Mouse (Mus musculus): ENCODE measurements around the gene Bag3. TPM values are rescaled to one million over a fixed set of nuclear protein-coding genes. Genes with fewer than 3 reads are reported as not detected.

Gene Bag3
- polyA plus RNA-seq, 1 experiment from 2014 or later, result 26.3 TPM

DNA sequence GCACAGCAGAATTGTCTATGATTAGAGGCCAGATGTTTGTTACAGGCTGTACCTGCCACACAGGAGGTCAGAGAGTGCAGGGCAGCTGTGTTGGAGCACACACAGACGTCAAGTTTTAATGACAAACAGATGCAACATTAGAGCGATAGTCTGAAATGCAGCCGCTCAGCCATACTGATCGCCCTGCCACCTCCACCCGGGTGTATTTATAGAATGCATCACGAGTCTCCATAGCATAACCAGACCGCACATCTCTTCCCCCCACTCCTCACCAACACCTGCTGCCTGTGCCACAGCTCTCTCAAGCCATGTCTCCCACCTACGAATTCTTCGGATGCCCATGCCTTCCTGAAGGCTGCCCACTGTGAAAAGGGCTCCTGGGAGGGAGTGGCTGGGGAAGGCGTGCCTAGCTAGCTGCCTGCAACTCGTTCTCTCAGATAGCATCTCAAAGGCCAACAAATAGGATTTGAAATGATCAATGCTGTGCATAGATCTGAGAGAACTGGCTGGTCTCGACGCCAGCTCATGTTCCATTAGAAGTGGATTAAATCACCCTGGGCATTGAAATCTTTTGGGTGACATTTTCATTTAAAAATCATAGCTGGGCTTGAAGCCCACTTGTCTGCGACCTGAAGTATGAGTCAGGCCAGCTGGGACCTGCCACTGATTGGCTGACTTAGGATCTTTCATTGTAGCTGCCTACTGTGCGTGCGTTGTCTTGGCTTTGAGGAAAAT is 3.9 kb upstream of the Bag3 start:
- ATAC-seq (ENCODE audit: low read depth), result no peak
- WGBS, result 63% methylated on average over 16 of the region's 16 CpGs

DNA sequence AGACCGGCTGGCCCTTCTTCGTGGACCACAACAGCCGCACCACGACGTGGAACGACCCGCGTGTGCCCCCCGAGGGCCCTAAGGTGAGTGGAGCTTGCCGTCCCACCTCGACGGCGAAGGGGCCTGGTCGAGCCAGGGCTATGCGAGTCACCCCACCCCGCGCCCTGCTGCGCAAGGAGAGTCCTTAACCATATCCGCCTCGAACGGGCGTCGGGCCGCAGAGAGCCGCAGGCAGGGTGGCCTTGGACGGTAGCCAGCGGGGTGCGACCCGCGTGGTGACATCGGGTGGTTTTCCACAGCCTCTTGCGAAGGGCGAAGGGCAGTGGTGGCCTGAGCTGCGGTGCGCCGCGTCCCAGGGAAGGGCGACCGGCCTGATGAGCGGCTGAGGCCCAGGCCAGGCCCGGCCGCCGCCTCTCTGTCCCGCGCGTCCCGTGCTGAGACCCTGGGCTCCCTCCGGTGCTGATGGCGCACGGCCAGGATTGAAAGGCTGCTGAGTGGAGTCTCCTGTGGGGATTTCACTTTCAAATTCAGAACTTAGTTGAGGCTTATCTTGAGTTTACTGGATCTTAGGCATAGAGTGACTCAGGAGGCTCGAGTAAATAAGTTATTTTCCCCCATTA is 656 bp downstream of the Bag3 start:
- no peaks in the 10 kb centered on the region for H3K9me3 ChIP-seq (ENCODE audit: control insufficient read depth, low read length)
- under 1% methylated on average over 49 of the region's 51 CpGs for WGBS
- H3K9ac ChIP-seq (ENCODE audit: low read length), result peak overlapping the region; percentile 96
- no peaks in the 10 kb centered on the region for H3K27me3 ChIP-seq (ENCODE audit: control insufficient read depth, insufficient read depth, low read depth, low read length)
- H3K27ac ChIP-seq (ENCODE audit: low read length), result peak overlapping the region; percentile 98
- no peaks in the 10 kb centered on the region for H3K36me3 ChIP-seq (ENCODE audit: control insufficient read depth, insufficient read depth, low read length)
- peak overlapping the region; percentile 90 for H3K4me3 ChIP-seq (ENCODE audit: low read length)
- H3K4me2 ChIP-seq (ENCODE audit: low read depth, low read length), result peak overlapping the region; percentile 80
- ATAC-seq (ENCODE audit: low read depth), result peak; percentile 81
- peaks cover 23% of the 10 kb centered on the region for H3K4me1 ChIP-seq (replicated peaks; ENCODE audit: control insufficient read depth, insufficient read depth, low read length)

More for the DNA sequence above, 3.9 kb upstream of the Bag3 start:
- Histone ChIP-seq H3K27me3 (ENCODE audit: control insufficient read depth, insufficient read depth, low read depth, low read length) (no peaks in the 10 kb centered on the region), H3K36me3 (ENCODE audit: control insufficient read depth, insufficient read depth, low read length) (no peaks in the 10 kb centered on the region), H3K27ac (ENCODE audit: low read length) (no peak overlapping the region), H3K9me3 (ENCODE audit: control insufficient read depth, low read length) (no peaks in the 10 kb centered on the region), H3K4me2 (ENCODE audit: low read depth, low read length) (no peak overlapping the region), H3K4me3 (ENCODE audit: low read length) (no peak overlapping the region), H3K9ac (ENCODE audit: low read length) (no peak overlapping the region), H3K4me1 (replicated peaks; ENCODE audit: control insufficient read depth, insufficient read depth, low read length) (peaks cover 2% of the 10 kb centered on the region; the same call in 1 of the 2 replicates)

DNA sequence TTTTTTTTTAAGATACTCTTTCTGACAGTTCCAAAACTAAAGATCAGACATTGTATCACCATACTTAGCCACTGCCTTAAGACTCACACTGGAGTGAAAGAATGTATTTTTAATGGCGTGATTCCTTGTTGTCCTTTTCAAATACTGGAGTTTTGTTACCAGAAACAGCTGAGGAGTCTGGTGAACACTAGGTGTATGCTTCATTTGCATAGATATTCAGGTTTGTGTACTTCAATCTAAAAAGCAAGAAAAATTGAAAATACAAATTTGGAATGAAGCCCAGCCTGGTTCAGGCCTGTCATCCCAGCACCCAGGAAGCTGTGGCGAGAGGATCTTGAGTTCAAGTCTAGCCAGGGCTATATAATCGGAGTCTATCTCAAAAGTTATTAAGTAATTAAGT is 1.2 kb downstream of the Bag3 start:
- Histone ChIP-seq H3K27me3 (ENCODE audit: control insufficient read depth, insufficient read depth, low read depth, low read length) (no peaks in the 10 kb centered on the region), H3K4me1 (replicated peaks; ENCODE audit: control insufficient read depth, insufficient read depth, low read length) (peaks cover 29% of the 10 kb centered on the region), H3K9ac (ENCODE audit: low read length) (peak overlapping the region; percentile 96), H3K36me3 (ENCODE audit: control insufficient read depth, insufficient read depth, low read length) (no peaks in the 10 kb centered on the region), H3K4me3 (ENCODE audit: low read length) (peak overlapping the region; percentile 90), H3K9me3 (ENCODE audit: control insufficient read depth, low read length) (no peaks in the 10 kb centered on the region), H3K27ac (ENCODE audit: low read length) (peak overlapping the region; percentile 46), H3K4me2 (ENCODE audit: low read depth, low read length) (peak overlapping the region; percentile 80)
- 65% methylated on average over 3 of the region's 3 CpGs for WGBS
- no peak for ATAC-seq (ENCODE audit: low read depth)

DNA sequence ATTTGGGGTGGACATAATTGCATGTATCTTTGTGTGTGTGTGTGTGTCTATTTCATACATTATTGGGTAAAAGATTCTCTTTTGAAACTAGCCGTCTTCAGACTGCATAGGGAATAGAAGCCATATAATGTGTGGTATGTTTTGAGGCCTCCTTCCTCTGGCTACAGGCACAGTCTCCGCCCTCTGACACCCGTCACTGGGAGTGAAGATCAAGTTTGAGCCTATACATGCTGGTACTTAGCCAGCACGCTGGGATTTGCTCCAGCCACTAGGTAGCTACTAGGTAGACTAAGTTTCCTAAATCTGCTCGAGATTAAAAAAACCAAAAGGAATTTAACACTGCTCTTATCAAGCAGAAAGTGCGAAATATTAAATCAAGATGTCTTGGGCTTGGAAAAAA is 3.2 kb downstream of the Bag3 start:
- Histone ChIP-seq H3K27ac (ENCODE audit: low read length) (no peak overlapping the region), H3K4me3 (ENCODE audit: low read length) (no peak overlapping the region), H3K4me2 (ENCODE audit: low read depth, low read length) (no peak overlapping the region), H3K4me1 (replicated peaks; ENCODE audit: control insufficient read depth, insufficient read depth, low read length) (peaks cover 46% of the 10 kb centered on the region), H3K27me3 (ENCODE audit: control insufficient read depth, insufficient read depth, low read depth, low read length) (no peaks in the 10 kb centered on the region), H3K9me3 (ENCODE audit: control insufficient read depth, low read length) (no peaks in the 10 kb centered on the region), H3K36me3 (ENCODE audit: control insufficient read depth, insufficient read depth, low read length) (no peaks in the 10 kb centered on the region), H3K9ac (ENCODE audit: low read length) (no peak overlapping the region)
- WGBS, result 53% methylated on average over 6 of the region's 6 CpGs
- ATAC-seq (ENCODE audit: low read depth), result no peak

DNA sequence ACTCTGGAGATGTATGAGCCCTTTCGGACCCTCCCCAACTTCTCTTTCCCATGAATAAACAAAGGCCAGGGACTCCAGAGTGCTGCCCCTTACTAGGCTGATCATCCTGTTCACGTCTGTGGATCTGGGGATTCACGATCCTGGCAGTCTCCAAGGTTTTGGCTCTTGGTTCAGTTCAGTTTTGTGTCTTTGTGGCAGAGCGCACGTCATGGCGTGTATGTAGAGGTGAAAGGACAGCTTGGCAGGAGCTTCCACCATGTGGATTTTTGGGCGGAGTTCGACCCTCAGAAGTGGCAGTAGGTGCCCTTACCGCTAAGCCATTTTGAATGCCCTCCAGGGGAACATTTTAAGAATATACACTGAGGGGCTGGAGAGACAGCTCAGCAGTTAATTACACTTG is 5.2 kb downstream of the Bag3 start:
- no peak overlapping the region for H3K9ac ChIP-seq (ENCODE audit: low read length)

DNA sequence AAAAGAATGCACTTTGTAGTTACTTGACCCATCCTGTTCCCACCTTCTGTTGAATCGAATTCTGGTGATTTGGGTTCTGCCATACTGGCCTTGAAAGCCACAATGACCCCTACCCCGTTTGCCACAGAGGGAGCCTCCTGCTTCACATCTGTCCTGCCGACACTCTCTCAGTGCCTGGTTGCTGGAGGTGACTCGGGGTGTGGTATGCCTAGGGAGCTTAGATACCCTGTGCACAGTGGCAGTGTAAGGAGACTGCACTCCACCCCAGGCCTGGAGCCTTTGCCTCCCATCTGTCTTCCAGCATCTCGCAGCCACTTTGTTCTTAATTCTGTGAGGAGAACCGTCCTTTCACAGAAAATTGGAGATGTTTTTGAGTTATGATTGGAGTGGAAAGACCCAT is 5.7 kb downstream of the Bag3 start:
- no peaks in the 10 kb centered on the region for H3K36me3 ChIP-seq (ENCODE audit: control insufficient read depth, insufficient read depth, low read length)
- H3K4me1 ChIP-seq (replicated peaks; ENCODE audit: control insufficient read depth, insufficient read depth, low read length), result peaks cover 67% of the 10 kb centered on the region
- 32% methylated on average over 6 of the region's 6 CpGs for WGBS
- no peak overlapping the region for H3K4me2 ChIP-seq (ENCODE audit: low read depth, low read length)
- no peak overlapping the region for H3K27ac ChIP-seq (ENCODE audit: low read length)
- no peak for ATAC-seq (ENCODE audit: low read depth)
- no peaks in the 10 kb centered on the region for H3K27me3 ChIP-seq (ENCODE audit: control insufficient read depth, insufficient read depth, low read depth, low read length)
- H3K4me3 ChIP-seq (ENCODE audit: low read length), result no peak overlapping the region
- no peak overlapping the region; the same call in 1 of the 2 replicates for H3K9ac ChIP-seq (ENCODE audit: low read length)
- H3K9me3 ChIP-seq (ENCODE audit: control insufficient read depth, low read length), result no peaks in the 10 kb centered on the region

More for the DNA sequence above, 5.2 kb downstream of the Bag3 start:
- no peak overlapping the region for H3K27ac ChIP-seq (ENCODE audit: low read length)
- no peaks in the 10 kb centered on the region for H3K36me3 ChIP-seq (ENCODE audit: control insufficient read depth, insufficient read depth, low read length)
- no peak overlapping the region for H3K4me2 ChIP-seq (ENCODE audit: low read depth, low read length)
- H3K9me3 ChIP-seq (ENCODE audit: control insufficient read depth, low read length), result no peaks in the 10 kb centered on the region
- no peak overlapping the region for H3K4me3 ChIP-seq (ENCODE audit: low read length)
- 56% methylated on average over 9 of the region's 9 CpGs for WGBS
- H3K4me1 ChIP-seq (replicated peaks; ENCODE audit: control insufficient read depth, insufficient read depth, low read length), result peaks cover 62% of the 10 kb centered on the region
- no peaks in the 10 kb centered on the region for H3K27me3 ChIP-seq (ENCODE audit: control insufficient read depth, insufficient read depth, low read depth, low read length)
- no peak for ATAC-seq (ENCODE audit: low read depth)

DNA sequence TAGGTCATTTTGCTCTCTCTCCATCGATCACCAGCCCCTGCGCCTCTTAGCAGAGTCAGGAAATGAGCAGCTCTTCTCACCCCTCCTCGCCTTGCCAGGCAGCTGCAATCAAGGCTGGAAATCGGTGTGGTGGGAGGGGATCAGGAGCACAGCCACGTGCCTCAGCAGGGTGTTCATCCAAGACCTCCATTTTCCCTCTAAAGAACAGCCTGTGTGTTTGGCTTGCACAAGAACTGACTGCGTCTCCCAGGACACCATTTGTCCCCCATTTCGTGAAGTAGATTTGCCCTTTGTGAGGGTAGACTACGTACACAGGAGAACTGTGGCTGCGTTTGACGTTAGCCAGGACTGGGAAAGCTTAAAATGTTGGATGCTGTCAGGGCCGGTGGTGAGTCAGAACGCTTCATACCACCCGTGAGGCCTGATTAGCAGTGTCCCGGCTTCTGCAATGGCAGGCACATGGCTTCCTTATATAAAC is 6.2 kb downstream of the Bag3 start:
- Histone ChIP-seq H3K4me2 (ENCODE audit: low read depth, low read length) (peak overlapping the region; percentile 18; the same call in 1 of the 2 replicates), H3K9ac (ENCODE audit: low read length) (peak overlapping the region; percentile 29; the same call in 1 of the 2 replicates), H3K27ac (ENCODE audit: low read length) (peak overlapping the region; percentile 41; the same call in 1 of the 2 replicates), H3K27me3 (ENCODE audit: control insufficient read depth, insufficient read depth, low read depth, low read length) (no peaks in the 10 kb centered on the region), H3K4me3 (ENCODE audit: low read length) (no peak overlapping the region), H3K4me1 (replicated peaks; ENCODE audit: control insufficient read depth, insufficient read depth, low read length) (peaks cover 71% of the 10 kb centered on the region), H3K9me3 (ENCODE audit: control insufficient read depth, low read length) (no peaks in the 10 kb centered on the region), H3K36me3 (ENCODE audit: control insufficient read depth, insufficient read depth, low read length) (no peaks in the 10 kb centered on the region)
- peak; percentile 60 for ATAC-seq (ENCODE audit: low read depth)
- WGBS, result 22% methylated on average over 14 of the region's 14 CpGs

DNA sequence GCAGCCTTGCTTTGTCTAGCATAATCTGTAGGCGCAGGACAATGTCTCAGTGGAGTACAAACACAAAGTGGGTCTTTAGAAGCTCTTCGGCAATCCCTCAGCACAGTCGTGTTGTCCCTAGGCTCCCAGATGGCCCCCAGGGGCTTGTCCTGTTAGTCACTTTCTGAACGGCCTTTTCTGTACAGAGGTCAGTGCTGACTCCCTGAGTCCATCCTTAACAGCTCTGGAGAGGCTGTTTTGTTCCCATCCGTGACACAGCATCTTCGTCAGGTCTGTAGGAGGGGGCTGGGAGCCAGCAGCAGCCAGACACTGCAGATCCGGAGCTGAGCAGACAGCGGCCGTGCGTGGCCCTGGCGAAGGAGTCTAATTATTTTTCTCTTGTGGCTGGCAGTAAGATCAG is 7.6 kb downstream of the Bag3 start:
- H3K9ac ChIP-seq (ENCODE audit: low read length), result peak overlapping the region; percentile 30
- no peak for ATAC-seq (ENCODE audit: low read depth)
- no peak overlapping the region for H3K4me3 ChIP-seq (ENCODE audit: low read length)
- peak overlapping the region; percentile 22; the same call in 1 of the 2 replicates for H3K4me2 ChIP-seq (ENCODE audit: low read depth, low read length)
- H3K27me3 ChIP-seq (ENCODE audit: control insufficient read depth, insufficient read depth, low read depth, low read length), result no peaks in the 10 kb centered on the region
- H3K27ac ChIP-seq (ENCODE audit: low read length), result no peak overlapping the region
- no peaks in the 10 kb centered on the region for H3K9me3 ChIP-seq (ENCODE audit: control insufficient read depth, low read length)
- H3K36me3 ChIP-seq (ENCODE audit: control insufficient read depth, insufficient read depth, low read length), result no peaks in the 10 kb centered on the region
- H3K4me1 ChIP-seq (replicated peaks; ENCODE audit: control insufficient read depth, insufficient read depth, low read length), result peaks cover 81% of the 10 kb centered on the region
- 33% methylated on average over 11 of the region's 11 CpGs for WGBS

DNA sequence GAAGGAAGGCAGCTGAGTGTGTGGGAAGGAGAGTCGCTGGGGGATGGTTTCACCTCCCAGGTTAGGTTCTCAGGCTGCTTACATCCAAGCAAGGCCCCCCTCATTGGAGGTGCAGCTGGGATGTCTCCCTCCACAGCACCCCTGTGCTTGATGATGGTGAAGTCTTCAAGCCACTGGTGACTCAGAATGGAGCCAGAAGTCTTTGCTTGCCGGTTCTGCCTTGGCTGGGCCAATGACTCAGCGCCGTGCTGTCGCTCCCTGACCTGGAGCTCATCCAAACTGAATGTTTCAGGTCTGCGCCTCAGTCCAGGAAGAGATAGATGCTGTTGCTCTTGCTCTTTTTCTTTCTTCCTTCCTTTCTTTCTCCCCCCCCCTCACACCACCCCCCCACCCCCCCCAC is 8.5 kb downstream of the Bag3 start:
- H3K27me3 ChIP-seq (ENCODE audit: control insufficient read depth, insufficient read depth, low read depth, low read length), result no peaks in the 10 kb centered on the region
- no peak overlapping the region for H3K4me2 ChIP-seq (ENCODE audit: low read depth, low read length)
- peak overlapping the region; percentile 45; the same call in 1 of the 2 replicates for H3K27ac ChIP-seq (ENCODE audit: low read length)
- no peaks in the 10 kb centered on the region for H3K36me3 ChIP-seq (ENCODE audit: control insufficient read depth, insufficient read depth, low read length)
- peaks cover 81% of the 10 kb centered on the region for H3K4me1 ChIP-seq (replicated peaks; ENCODE audit: control insufficient read depth, insufficient read depth, low read length)
- H3K4me3 ChIP-seq (ENCODE audit: low read length), result no peak overlapping the region
- ATAC-seq (ENCODE audit: low read depth), result no peak
- 19% methylated on average over 6 of the region's 6 CpGs for WGBS
- H3K9me3 ChIP-seq (ENCODE audit: control insufficient read depth, low read length), result no peaks in the 10 kb centered on the region
- H3K9ac ChIP-seq (ENCODE audit: low read length), result peak overlapping the region; percentile 16; the same call in 1 of the 2 replicates
